Mouse (Mus musculus): ENCODE data around the gene Nhlrc4.

The Nhlrc4 gene

DNA sequence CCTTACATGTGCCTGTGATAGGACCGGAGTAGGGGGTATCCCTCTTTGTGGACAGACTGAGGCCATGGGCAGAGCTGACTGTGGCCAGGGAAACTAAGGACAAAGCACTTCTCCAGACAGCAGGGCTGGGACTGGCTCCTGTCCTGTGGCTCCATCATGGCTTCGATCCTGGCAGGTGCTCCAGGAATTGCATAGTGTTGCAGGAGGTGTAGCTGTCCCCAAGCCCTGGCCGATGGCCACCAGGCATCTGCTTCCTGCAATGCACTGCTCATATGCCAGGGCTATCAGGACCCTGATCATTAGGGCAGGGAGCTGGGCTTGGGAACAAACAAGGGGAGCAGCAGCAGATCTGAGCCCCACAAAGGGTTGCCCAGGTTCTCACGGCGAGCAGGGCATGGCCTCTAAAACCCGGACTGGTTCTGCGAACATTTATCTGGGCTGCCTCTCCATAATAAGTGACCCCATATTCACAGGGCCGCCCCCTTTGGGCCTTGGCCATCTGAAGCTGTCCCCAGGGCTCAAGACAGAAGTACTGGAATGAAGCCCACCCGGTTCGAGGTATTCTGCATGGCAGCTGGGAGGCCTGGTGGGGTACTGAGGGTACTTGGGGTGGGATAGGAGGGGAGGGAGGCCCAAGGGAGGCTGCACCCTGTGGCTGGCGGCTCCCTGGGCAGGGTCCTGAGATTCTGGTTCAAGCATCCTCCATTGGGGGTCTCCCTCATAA is 14.2 kb upstream of the Nhlrc4 start:
- DNase-seq (ENCODE audit: low spot score): no peak

DNA sequence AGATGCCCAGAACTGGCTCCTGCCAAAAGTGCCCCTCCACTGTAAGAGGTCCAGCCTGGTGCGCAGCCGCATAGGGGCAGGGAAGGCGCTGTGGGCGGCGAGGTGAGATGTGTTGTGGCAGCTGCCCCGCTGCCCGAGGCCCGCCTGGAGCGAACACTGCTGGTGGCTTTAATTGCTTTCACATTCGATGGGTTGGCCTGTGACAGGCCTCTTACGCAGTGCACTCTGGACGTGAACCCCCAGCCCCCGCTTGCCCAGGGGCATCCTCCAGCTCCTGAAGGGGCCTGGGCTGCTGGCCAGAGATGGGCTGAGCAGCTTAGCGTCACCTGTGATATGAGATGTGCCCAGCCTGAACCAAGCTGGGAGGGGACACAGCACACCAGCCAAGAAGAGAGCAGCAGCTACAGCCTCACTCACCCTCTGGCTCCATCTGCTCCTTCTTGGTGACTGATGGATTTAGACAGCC is 12.9 kb upstream of the Nhlrc4 start:
- no peak for DNase-seq (ENCODE audit: low spot score)

DNA sequence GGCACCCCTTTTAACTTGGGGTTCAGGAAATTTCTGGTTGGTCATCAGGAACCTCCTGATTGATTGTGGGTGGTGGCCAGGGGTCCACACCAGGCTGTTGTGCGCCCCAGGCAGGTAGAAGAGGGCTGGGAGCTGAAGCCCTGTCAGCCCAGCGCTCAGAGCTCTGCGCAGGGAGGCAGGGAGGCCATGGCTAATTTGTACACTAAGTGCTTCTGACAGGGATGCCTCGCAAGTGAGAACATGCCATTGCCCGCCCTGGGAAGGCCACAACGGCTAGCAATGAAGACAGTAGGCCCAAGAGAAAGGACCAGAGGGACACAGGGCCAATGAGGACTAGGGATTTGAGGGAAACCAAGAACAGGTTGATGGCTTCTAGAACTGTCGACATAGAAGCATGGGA is 11.9 kb upstream of the Nhlrc4 start:
- DNase-seq (ENCODE audit: low spot score): no peak

DNA sequence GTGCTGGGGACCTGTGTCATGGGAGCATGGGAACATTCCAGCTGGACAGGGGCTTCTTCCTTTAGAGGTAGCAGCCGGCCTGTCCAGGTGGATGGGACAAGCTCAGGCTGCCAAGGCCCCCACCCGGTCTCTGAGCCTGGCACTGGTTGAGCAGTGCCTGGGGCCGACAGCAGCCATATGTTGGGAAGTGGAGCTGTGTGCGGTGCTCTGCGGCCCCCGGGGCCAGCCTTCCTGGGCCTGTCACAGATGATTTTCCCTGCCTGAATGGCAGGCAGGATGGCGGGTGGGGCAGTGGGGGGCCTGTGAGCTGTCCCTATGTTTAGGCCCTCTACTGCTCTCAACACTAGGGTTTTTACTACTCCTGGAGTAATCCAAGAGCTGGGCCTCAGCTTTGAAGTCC is 11.4 kb upstream of the Nhlrc4 start:
- no peak for DNase-seq (ENCODE audit: low spot score)

DNA sequence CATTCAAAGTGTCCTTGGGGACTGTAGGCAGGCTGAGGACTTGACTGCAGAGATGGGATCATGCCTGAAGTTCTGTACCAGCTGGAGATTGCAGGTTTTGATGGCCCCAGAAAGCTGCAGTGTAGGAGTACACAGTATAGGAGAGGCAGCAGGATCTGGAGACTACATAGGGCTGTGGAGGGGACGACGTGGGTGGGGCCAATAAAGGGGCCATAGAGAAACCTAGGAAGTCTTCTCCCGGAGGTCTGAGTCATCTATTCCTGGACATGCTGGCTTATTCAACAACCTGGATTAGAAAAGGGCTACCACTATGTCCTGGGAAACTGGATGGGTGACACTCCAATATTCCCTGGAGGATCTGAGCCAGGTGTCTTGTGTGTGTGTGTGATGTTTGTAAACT is 11.0 kb upstream of the Nhlrc4 start:
- DNase-seq (ENCODE audit: low spot score): no peak

DNA sequence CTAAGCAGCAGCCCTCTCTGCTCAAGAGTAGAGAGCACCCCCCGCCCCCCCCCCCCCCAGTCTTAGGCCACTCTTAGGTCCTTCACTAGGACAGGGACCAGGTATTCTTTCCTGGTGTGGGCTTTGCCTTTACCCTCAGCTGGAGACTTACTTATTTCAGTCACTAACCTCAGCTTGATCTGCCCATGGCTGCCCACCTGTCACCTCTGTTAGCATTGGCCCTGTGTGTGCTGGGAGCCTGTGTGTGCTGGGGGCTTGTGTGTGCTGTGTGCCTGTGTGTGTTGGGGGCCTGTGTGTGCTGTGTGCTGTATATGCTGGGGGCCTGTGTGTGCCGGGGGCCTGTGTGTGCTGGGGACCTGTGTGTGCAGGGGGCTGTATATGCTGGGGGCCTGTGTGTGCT is 9.9 kb upstream of the Nhlrc4 start:
- no peak for DNase-seq (ENCODE audit: low spot score)

DNA sequence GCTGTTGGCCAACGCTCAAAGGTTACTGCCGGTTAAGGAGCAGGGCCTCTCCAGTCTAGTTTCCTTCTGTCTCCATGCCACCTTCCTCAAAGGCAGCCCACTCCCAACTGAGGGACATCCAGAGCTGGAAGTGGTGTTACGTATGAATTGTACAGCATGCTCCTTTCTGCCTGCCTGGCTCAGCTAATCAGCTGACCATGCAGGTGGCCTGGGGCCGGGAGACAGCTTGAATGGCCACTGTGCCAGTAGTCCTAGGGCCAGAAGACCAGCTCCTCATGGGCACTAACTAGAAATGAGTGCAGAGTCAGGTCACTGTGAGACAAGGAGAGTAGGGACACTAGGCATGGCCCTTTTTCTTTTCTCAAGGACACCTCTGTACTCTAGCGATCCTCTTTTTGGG is 8.4 kb upstream of the Nhlrc4 start:
- no peak for DNase-seq (ENCODE audit: low spot score)

DNA sequence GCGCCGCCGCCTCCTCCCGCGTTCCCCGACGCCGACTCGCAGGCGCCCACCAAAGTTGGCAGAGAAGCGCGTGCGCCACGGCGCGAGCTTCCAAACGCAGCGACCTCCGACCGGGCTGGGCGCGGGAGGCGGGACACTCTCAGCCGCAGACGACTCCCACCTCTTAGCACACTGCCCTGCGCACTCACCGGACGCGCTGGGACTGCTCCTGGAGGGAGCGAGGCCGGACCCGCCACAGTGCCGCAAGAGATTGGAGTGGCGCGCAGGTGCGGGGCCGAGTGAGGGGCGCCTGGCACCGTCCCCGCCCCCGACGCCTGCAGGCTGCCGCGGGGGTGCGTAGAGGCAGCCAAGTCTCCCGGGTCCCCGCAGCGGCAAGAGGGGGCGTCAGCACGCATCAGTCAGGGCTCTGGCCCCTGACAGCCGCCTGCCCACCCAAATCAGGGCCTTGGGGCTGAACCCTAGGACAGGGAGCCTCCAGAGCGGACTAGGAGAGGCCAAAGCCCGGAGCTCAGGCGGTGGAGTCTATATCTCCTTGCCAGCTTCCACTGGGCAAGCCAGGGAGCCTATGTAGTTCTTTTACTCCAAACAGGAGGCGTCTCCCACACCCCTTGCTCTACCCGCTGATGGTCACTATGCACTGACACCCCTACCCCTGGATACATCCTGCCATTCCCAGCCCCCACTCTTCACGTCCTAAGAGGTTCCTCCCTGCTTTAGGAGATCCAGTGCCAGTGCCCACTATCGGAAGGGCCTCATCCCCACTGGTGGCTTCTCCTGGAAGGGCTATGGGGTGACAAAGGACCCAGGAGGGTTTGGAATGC is 7.3 kb upstream of the Nhlrc4 start, which contains the start of gene A930017K11Rik:
TSS of gene A930017K11Rik (minus strand) at position 763 of the 821 bp plus-strand sequence.
- DNase-seq (ENCODE audit: low spot score): no peak

DNA sequence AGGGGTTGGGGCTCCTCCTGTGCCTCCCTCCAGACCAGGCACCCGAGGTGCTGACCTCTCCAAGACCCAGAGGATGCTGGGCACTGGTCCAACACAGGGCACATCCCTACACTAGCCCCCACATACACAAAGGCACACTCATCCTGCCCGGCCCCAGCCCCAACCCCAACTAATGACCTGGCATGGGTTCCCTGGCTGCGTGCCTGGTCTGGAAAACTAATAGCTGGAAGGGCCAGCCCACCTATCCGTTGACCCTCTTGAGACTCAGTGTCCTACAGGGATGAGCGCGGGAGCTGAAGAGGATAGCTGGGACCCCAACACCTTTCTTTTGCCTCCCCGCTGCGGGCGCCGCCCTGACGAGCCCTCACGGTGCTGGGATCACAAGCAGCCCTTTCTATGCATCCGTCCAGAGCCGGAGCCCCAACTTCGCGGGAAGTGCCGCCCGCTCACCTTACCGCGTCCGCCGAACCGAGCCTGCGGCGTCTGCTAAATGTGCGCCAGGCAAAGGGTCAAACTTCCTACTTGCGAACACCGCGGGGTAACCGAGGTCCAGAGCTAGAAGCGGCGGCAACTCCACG is 6.6 kb upstream of the Nhlrc4 start:
- no peak for DNase-seq (ENCODE audit: low spot score)

DNA sequence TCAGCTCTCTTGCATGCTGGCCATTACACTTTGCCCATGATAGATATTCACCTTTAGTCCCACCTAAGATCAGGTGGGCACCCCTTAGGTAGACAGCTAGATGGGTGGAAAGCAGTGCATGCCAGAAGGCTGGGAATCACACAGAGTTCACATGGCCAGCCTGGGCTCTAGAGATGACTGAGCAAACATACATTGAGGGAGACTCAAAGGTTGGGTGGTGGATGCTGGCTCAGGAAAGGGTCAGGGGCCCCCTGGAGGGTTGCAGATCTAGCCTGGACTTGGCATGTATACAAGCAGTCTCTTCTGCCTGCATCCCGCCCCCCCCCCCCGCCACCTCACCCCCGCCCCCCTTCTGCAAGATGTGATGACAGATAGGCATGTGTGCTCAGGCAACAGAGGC is 5.9 kb upstream of the Nhlrc4 start:
- no peak for DNase-seq (ENCODE audit: low spot score)

DNA sequence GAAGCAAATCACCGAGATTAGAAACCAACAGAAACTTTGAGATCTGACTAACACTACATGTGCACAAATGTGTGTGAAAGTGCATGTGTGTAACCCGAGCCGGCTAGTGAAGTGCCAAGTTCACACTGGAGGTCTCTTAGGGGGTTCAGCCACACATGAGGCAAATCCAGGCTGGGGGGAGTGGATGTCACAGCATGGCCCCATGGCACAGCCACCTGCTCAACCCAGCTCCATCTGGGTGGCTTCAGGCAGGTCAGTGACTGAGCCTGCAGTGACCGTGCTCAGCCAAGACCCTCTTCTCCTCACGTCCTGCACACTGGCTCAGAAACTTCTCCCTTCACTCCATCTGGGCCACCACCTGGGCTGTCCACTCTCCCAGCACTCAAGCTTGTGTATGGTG is 5.2 kb upstream of the Nhlrc4 start:
- no peak for DNase-seq (ENCODE audit: low spot score)

DNA sequence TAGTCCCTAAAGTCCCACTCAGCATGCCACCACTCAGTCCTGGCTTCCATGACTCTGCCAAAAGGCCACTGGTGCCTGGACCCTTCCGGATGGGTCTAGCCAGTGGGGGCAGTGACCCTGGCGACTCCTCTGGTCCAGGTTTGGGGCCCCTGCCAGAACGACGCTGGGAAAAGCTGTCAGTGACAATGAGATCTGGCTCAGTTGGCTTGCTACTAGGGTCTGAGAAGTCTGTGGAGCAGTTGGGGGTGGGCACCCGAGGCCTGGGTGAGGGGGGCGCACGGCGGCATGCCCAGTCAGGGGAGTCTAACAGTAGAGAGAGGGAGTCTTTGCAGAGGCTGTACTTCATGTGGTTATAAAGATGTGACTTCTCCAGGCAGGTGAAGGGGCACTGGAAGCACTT is 3.3 kb upstream of the Nhlrc4 start:
- DNase-seq (ENCODE audit: low spot score): no peak

DNA sequence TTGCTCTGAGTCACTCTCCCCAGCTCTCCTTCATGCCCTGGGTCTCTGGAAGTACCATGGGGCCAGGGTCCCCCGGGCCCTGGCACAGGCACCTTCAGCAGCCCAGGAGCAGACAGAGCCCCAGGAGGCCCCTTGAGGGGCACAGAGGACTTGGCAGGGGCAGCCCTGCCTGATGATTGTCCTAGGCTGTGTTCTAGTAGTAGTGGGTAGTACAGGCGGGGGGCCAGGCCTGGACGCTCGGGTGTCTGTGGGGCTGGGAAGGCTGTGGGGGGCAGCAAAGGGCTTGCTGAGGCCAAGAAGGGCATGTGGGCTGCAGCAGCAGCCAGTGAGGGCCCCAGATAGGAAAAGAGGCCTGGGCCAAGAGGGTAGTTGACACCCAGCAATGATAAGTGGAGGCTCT is 2.8 kb upstream of the Nhlrc4 start:
- no peak for DNase-seq (ENCODE audit: low spot score)

DNA sequence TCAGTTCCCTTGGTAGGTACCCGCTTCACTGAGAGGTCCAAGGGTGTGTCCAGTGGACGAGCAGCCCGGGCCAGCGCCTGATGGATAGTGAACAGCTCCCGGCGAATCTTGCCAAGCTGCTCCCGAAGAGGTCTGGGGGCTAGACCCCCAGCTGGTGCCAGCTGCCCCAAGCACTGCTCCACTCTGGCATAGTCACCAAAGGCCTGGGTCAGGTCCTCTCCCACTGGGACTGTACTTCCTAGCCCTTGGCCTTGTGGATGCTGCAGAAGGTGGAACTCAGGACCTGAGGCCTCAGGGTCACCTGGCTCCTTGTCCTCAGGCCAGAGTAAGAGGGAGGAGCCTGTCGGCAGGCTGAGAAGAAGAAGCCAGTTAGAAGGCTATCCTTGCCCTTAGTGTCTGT is 2.1 kb upstream of the Nhlrc4 start:
- DNase-seq (ENCODE audit: low spot score): no peak

DNA sequence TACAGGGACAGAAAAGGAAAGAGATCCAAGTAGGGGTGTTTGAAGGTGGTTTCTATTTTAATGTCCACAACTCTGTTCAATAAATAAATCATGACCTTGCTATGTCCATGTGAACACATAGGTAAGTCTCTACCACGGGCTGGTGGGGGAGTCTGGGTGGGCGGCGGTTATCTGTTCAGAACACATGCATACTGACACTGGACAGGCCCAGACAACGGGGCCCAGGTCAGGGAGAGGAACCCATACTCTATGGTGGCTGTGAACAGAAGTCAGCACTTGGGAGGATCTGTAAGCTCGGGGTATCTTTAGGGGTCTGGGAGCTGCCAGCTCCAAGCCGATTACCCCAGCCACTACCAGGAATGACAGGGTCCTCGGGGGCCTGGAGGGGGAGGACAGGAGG is 1.6 kb upstream of the Nhlrc4 start:
- no peak for DNase-seq (ENCODE audit: low spot score)

DNA sequence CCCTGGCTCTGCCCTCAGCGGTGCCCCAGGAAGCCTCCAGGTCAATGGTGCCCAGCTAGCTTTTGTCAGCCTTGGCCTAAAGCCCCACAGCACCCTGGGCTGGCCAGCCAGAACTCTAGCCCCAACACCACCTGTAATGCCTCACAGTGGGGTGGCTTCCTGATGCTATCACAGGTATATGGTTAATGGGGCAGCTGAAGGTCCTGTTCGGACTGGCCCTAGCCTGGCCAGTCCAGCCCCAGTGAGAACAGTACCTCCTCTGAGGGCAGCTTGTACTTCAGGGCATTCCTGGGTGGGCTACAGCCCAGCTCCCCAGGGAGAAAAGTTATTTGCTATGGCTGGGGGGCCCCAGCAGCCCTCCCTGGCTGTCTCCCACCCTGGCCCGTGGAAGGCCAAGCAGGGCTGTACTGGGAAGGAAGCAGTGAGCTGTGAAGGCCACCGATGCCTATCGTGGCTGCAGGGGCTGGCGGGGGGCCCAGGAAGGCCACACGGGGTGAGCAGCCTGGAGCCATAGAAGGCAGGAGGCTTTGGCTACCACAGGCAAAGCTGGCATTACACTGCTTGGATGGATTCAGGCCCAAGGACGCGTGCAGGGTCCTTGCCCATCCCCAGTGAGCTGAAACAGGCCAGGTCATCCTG is 875 bp upstream of the Nhlrc4 start:
- DNase-seq (ENCODE audit: low spot score): no peak

DNA sequence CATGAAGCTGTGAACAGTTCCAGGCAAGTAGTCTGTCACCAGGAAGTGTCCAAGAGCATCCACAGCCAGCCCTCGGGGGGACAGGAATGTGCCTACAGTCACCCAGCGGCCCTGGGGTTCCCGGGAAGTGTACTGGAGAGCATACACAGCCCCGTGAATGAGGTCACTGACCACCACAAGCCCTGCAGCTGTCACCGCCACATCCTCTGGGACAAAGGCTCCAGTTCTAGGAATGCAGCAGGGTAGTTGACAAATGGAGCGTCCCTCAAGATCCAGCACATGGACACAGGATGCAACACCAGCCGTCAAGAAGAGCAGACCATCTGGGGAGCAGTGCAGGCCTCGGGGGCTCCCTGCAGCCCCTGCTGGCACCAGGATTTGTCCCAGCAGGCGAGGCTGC is 992 bp downstream of the Nhlrc4 start:
- DNase-seq (ENCODE audit: low spot score): no peak

DNA sequence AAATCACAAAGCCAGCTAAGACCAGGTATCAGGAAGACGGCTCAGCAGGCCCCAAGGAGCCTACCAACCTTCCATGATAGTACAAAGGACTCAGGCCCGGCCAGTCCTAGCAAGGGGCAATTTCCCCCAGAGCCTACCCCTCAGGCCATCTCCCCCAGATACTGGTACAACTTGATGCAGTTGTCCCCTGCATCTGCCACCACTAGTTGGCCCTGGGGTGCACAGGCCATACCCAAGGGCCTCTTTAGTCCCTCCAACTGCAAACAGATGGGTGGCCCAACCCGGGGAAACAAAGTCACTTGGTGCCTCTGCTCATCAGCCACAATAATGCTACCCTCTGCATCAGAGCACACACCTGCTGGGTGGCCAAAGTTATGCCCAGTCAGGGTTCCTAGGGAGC is 1.5 kb downstream of the Nhlrc4 start:
- no peak for DNase-seq (ENCODE audit: low spot score)

DNA sequence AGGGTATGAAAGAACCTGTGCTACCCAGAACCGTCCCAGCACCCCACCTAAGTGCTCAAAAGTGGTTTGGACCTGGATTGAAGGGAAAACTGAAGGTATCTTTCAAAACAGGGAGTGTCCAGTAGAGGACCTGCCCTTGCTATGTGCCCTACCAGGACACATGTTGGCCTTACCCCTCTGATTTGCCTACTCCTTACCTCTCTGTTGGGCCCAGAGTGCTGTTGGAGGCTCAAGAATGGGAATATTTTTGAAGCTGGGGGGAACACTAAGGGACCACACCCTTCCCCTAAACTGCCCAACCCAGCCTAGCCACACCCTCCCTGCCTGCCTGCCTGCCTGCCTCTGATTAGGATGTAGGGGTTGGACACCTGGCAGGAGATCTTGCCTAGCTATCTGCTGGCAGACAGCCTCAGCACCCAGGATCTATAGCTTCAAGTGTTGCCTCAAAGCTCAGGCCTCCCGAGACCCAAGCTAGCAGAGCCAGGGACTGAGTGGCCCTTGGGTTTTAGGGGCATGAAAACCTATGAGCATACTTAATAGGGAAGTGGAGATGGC is 2.1 kb downstream of the Nhlrc4 start:
- DNase-seq (ENCODE audit: low spot score): no peak

DNA sequence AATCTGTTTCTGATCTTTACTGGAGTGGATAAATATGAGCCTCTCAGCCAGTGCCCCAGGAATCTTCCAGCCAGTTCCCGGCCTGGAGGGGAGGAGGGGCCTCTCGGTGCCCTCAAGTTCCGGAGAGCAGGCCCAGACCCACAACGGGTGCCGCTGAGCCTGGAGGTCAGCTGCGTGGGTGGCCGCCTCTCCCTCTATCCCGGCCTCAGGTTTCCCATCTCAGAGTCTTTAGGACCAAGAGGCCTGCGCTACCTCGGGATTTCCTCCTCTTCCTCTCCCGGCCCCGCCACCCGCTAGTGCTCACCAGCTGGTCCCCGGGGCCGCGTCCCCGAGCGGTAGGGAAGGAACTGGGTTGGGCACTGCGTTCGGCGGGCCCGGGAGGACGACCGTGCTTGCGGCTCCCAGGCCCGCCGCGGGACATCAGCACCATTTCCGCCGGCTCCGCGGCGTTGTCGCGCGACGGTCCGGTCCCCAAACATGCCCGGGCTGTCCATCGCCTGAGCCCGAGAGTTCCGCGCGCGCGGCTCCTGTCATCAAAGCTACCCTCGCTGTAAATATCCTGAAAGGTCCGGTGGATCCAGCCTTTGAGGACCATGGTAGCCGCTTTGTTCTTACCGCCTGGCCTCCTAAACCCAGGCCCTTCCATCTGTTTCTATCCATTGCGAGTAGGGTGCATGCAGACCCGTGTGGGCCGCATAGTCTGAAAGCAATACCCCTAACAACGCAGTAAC is 3.1 kb downstream of the Nhlrc4 start:
- peak; percentile 75 for DNase-seq (ENCODE audit: low spot score)

DNA sequence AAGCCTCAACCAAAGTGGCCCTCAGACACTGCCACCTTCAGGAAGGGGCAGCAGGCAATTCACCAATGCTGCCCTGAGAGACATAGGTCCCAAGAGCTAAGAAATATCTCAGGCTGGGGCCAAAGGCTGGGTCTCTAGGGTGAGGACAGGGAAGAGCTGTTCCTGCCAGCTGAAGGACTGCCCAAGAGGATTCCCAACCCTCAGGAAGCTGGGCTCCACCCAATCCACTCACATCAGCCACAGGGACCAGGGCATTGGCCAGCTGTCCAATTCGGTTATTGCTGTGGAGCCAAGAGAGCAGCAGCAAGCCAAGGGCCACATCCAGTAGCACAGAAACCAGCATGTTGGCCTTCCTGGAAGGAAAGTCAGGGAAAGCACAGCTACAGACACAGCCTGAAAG is 10.2 kb downstream of the Nhlrc4 start:
- no peak for DNase-seq (ENCODE audit: low spot score)

DNA sequence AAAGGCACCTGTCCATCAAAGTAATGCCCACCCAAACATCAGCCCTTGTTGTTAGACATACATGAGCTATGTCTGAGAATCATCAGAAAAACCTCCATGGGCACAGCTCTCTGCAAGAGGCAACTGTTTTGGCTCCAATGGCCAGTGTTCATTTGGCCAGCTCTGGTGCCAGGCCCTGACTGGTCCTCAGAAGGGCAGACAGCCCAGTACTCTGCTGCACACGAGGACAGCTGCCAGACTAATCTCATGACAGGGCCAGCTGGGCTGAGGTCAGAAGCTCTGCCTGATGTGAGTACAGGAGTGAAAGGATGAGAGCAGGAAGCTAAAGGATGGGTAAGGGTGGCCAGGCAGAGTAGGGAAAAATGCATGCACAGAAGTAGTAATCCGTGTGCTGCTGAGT is 19.4 kb downstream of the Nhlrc4 start:
- no peak for DNase-seq (ENCODE audit: low spot score)

All from ovary, postnatal 14 days (tissue).